Mouse (Mus musculus): Measurements from ENCODE around the gene Ptger4. TPM values are rescaled to one million over a fixed set of nuclear protein-coding genes. Genes with fewer than 3 reads are reported as not detected.

The Ptger4 gene
- total and polyA plus RNA-seq, 3 experiments: 3.5 to 5.7 TPM; not detected in 1

GRCm38 (mm10) chr15:5287072-5287471, 43.1 kb upstream of the Ptger4 start:
- Histone ChIP-seq H3K27ac (ENCODE audit: control insufficient read depth, low read depth, low read length) (no peak overlapping the region), H3K9me3 (replicated peaks; ENCODE audit: insufficient read depth, low read length) (no peaks in the 10 kb centered on the region)

DNA sequence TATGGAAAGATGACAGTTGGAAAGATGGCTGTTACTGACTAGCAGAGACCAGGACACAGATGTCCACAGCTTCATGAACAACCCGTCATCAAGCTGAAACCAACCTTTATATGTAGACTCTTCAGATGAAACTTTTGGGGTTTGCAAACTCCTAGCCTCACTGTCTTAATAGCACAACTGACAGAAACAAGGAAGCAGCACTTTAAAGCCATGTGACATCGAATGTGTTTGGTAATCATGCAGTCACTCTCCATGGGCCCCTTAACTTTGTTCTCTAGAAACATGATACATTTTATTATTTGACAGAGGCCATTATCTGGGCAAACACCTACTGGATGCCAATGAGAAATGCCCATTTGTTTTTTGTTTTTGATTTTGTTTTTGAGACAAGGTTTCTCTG, 37.3 kb upstream of the Ptger4 start:
- H3K4me1 ChIP-seq (ENCODE audit: control insufficient read depth in 1 of 2, insufficient read depth in 2 of 2, low read length in 2 of 2): no peaks in the 10 kb centered on the region
- H3K9me3 ChIP-seq (replicated peaks; ENCODE audit: insufficient read depth, low read length): no peaks in the 10 kb centered on the region
- no peaks in the 10 kb centered on the region for H3K36me3 ChIP-seq (ENCODE audit: control insufficient read depth in 1 of 2, insufficient read depth in 2 of 2, low read length in 2 of 2)
- no peaks in the 10 kb centered on the region; a peak in 2 of 4 replicates for H3K27me3 ChIP-seq (ENCODE audit: control insufficient read depth in 1 of 2, insufficient read depth in 2 of 2, low read length in 2 of 2)
- no peak for TF ChIP-seq ZC3H11A (IDR thresholded peaks at IDR 0.05; ENCODE audit: low read depth, low read length)
- TF ChIP-seq JUND (IDR thresholded peaks at IDR 0.05; ENCODE audit: low read depth, low read length): no peak
- no peak for TF ChIP-seq ZMIZ1 (IDR thresholded peaks at IDR 0.05; ENCODE audit: low read depth, low read length)
- TF ChIP-seq TBP (IDR thresholded peaks at IDR 0.05; ENCODE audit: low read depth, low read length): no peak
- TF ChIP-seq UBTF (IDR thresholded peaks at IDR 0.05; ENCODE audit: borderline replicate concordance, insufficient read depth, low read depth, low read length): no peak
- no peak for TF ChIP-seq MYC (IDR thresholded peaks at IDR 0.05; ENCODE audit: low read depth, low read length)
- TF ChIP-seq TCF12 (IDR thresholded peaks at IDR 0.05; ENCODE audit: low read depth, low read length): no peak
- TF ChIP-seq MAFK (IDR thresholded peaks at IDR 0.05; ENCODE audit: borderline replicate concordance, low read depth, low read length): no peak
- no peak for TF ChIP-seq E2F4 (IDR thresholded peaks at IDR 0.05; ENCODE audit: borderline replicate concordance, low read depth, low read length)
- H3K9ac ChIP-seq (ENCODE audit: control insufficient read depth, low read depth, low read length, poor library complexity, severe bottlenecking): no peak overlapping the region
- no peak overlapping the region for H3K4me3 ChIP-seq (ENCODE audit: control insufficient read depth in 1 of 2, insufficient read depth in 1 of 2, low read depth in 2 of 2, low read length in 2 of 2)
- DNase-seq (ENCODE audit: low read depth, low spot score): no peak
- no peak overlapping the region for H3K27ac ChIP-seq (ENCODE audit: control insufficient read depth, low read depth, low read length)
- H3K79me2 ChIP-seq (ENCODE audit: control insufficient read depth, insufficient read depth, low read length, poor library complexity): no peaks in the 10 kb centered on the region

More at GRCm38 (mm10) chr15:5287072-5287471, 43.1 kb upstream of the Ptger4 start:
- H3K4me1 ChIP-seq (ENCODE audit: control insufficient read depth in 1 of 2, insufficient read depth in 2 of 2, low read length in 2 of 2): no peaks in the 10 kb centered on the region
- peaks cover 0 to 1% of the 10 kb centered on the region in 2 experiments; a peak in 2 of 4 replicates for H3K27me3 ChIP-seq (ENCODE audit: control insufficient read depth in 1 of 2, insufficient read depth in 2 of 2, low read length in 2 of 2)
- no peaks in the 10 kb centered on the region for H3K36me3 ChIP-seq (ENCODE audit: control insufficient read depth in 1 of 2, insufficient read depth in 2 of 2, low read length in 2 of 2)
- no peak overlapping the region for H3K4me3 ChIP-seq (ENCODE audit: control insufficient read depth in 1 of 2, insufficient read depth in 1 of 2, low read depth in 2 of 2, low read length in 2 of 2)
- TF ChIP-seq HCFC1 (IDR thresholded peaks at IDR 0.05; ENCODE audit: low read depth, low read length) (no peak), ETS1 (IDR thresholded peaks at IDR 0.05; ENCODE audit: low read depth, low read length) (no peak), MAFK (IDR thresholded peaks at IDR 0.05; ENCODE audit: borderline replicate concordance, low read depth, low read length) (no peak), BHLHE40 (IDR thresholded peaks at IDR 0.05; ENCODE audit: borderline replicate concordance, low read depth, low read length) (no peak), SMC3 (IDR thresholded peaks at IDR 0.05; ENCODE audit: low read depth, low read length) (no peak), USF2 (IDR thresholded peaks at IDR 0.05; ENCODE audit: borderline replicate concordance in 1 of 2, insufficient read depth in 1 of 2, low read depth in 1 of 2, low read length in 2 of 2) (no peak), POLR2A (IDR thresholded peaks at IDR 0.05; ENCODE audit: control insufficient read depth in 1 of 2, insufficient read depth in 1 of 2, low read depth in 1 of 2, low read length in 2 of 2, poor library complexity in 1 of 2) (no peak), ZMIZ1 (IDR thresholded peaks at IDR 0.05; ENCODE audit: low read depth, low read length) (no peak), GATA1 (IDR thresholded peaks at IDR 0.05; ENCODE audit: low read depth, low read length) (no peak), MXI1 (IDR thresholded peaks at IDR 0.05; ENCODE audit: low read depth, low read length) (no peak)
- no peaks in the 10 kb centered on the region for H3K79me2 ChIP-seq (ENCODE audit: control insufficient read depth, insufficient read depth, low read length, poor library complexity)
- no peak overlapping the region for H3K9ac ChIP-seq (ENCODE audit: control insufficient read depth, low read depth, low read length, poor library complexity, severe bottlenecking)
- no peak for DNase-seq (ENCODE audit: low read depth, low spot score)
